Mouse (Mus musculus) left cerebral cortex, adult 8-10 months (tissue): ENCODE results near the gene Pkd2l1. TPM values are rescaled to one million over a fixed set of nuclear protein-coding genes. Genes with fewer than 3 reads are reported as not detected.

ENCODE experiments used
- DNase-seq, 2 experiments: peaks; one replicate each; pipeline ENCODE4 v3.0.0; 2022; ENCODE audit warnings: low spot score in 2 of 2
- total RNA-seq, 4 experiments: library from RNA; stranded (reverse); gene quantifications; 2 replicates each; pipeline ENCODE4 v1.2.4; 2022

The Pkd2l1 gene
- total RNA-seq, 4 experiments from 2014 or later, result 0.17 to 0.59 (median 0.44) TPM

GRCm38 (mm10) chr19:44107661-44108521 lies 84.4 kb downstream of the Pkd2l1 start:
- no peak for DNase-seq

- peak; percentile 88 to 91 for DNase-seq
Measured at GRCm38 (mm10) chr19:44106831-44107660, 85.2 kb downstream of the Pkd2l1 start, which contains the start of gene Chuk. Gene Chuk (minus strand): TSS chr19:44107480.

GRCm38 (mm10) chr19:44104393-44104792 lies 87.8 kb downstream of the Pkd2l1 start:
- DNase-seq, result no peak

- no peak for DNase-seq
Measured at GRCm38 (mm10) chr19:44103001-44103400, 89.2 kb downstream of the Pkd2l1 start.

- DNase-seq, result no peak
Measured at GRCm38 (mm10) chr19:44100840-44101239, 91.4 kb downstream of the Pkd2l1 start.

Other genes with a start within 250 kb of the Pkd2l1 start
- under 1 TPM in 3 of 4 experiments, not detected in 1; 0.25 to 0.63 (median 0.53) TPM for gene Cpn1, start 205.9 kb downstream of the Pkd2l1 start, total RNA-seq
- gene Cyp2c23, start 163.2 kb downstream of the Pkd2l1 start, total RNA-seq, result under 1 TPM in 3 of 4 experiments, not detected in 1; 0.20 to 0.32 (median 0.28) TPM
- gene Erlin1, start 122.7 kb downstream of the Pkd2l1 start, total RNA-seq, result 10 to 100 TPM; 23.2 to 26.1 (median 25.1) TPM
- gene Chuk, start 85.0 kb downstream of the Pkd2l1 start, total RNA-seq, result 10 to 100 TPM; 39.6 to 46.5 (median 44.0) TPM
- 10 to 100 TPM; 18.1 to 22.0 (median 19.1) TPM for gene Cwf19l1, start 56.6 kb downstream of the Pkd2l1 start, total RNA-seq
- 10 to 100 TPM; 53.2 to 61.1 (median 58.7) TPM for gene Bloc1s2, start 46.0 kb downstream of the Pkd2l1 start, total RNA-seq
- gene Scd3, start 10.8 kb upstream of the Pkd2l1 start, total RNA-seq, result 1 to 10 TPM; 2.9 to 3.8 (median 3.1) TPM
- gene Scd2, start 101.2 kb upstream of the Pkd2l1 start, total RNA-seq, result 100 to 1,000 TPM; 702 to 768 (median 723) TPM
- gene Scd4, start 140.7 kb upstream of the Pkd2l1 start, total RNA-seq, result 1 to 10 TPM; 2.3 to 3.4 (median 2.8) TPM
- gene Scd1, start 215.4 kb upstream of the Pkd2l1 start, total RNA-seq, result 100 to 1,000 TPM; 171 to 176 (median 174) TPM